Mouse (Mus musculus) midbrain, embryonic 14.5 days (tissue): ENCODE data around the gene Cdkal1. TPM values are rescaled to one million over a fixed set of nuclear protein-coding genes. Genes with fewer than 3 reads are reported as not detected.

Experiments
- ATAC-seq: fragments of 200-750 bp; cut with Nextera tagmentation; 2 replicates; pipeline ENCODE4 v1.8.0; 2017; ENCODE audit warnings: moderate number of reproducible peaks, moderate library complexity; ENCODE audit not compliant: low FRiP score, low TSS enrichment
- DNase-seq: peaks from one replicate; pipeline ENCODE4 v3.0.0-alpha.2; 2015
- H3K27ac ChIP-seq: fragments of 300-500 bp; sonication (generic); replicated peaks from 2 replicates; pipeline ENCODE4 v1.5.1; 2014; ENCODE audit warnings: mild to moderate bottlenecking, low read depth, low read length, moderate library complexity
- H3K27me3 ChIP-seq: fragments of 300-500 bp; sonication (generic); 2 replicates; pipeline ENCODE4 v1.6.1; 2014; ENCODE audit warnings: low read length, control low read depth, mixed read lengths; ENCODE audit not compliant: control insufficient read depth, insufficient read depth
- H3K36me3 ChIP-seq: fragments of 300-500 bp; sonication (generic); 2 replicates; pipeline ENCODE4 v1.6.1; 2014; ENCODE audit warnings: low read length, control low read depth; ENCODE audit not compliant: control insufficient read depth, insufficient read depth
- H3K4me1 ChIP-seq: fragments of 300-500 bp; sonication (generic); 2 replicates; pipeline ENCODE4 v1.6.1; 2014; ENCODE audit warnings: mild to moderate bottlenecking, antibody characterized with exemption, low read length, control low read depth; ENCODE audit not compliant: control insufficient read depth, insufficient read depth
- H3K4me2 ChIP-seq: fragments of 300-500 bp; sonication (generic); 2 replicates; pipeline ENCODE4 v1.6.1; 2014; ENCODE audit warnings: mild to moderate bottlenecking, low read length, moderate library complexity
- H3K4me3 ChIP-seq: fragments of 300-500 bp; sonication (generic); replicated peaks from 2 replicates; pipeline ENCODE4 v1.5.1; 2014; ENCODE audit warnings: low read depth, low read length
- H3K9ac ChIP-seq: fragments of 300-500 bp; sonication (generic); replicated peaks from 2 replicates; pipeline ENCODE4 v1.6.1; 2014; ENCODE audit warnings: mild to moderate bottlenecking, low read length, moderate library complexity
- H3K9me3 ChIP-seq: fragments of 300-500 bp; sonication (generic); 2 replicates; pipeline ENCODE4 v1.6.1; 2016; ENCODE audit warnings: low read length, control low read depth, mixed read lengths; ENCODE audit not compliant: control insufficient read depth
- WGBS: fragments of 180-500 bp; shearing (Covaris S2); extraction: QIAGEN DNeasy Blood & Tissue Kit; methylation state at CpG from one replicate; pipeline ENCODE4 v1.1.7; 2014; 5-methylcytosine and 5-hydroxymethylcytosine counted together
- polyA plus RNA-seq: library from polyadenylated mRNA; unstranded; fragments of >200 nt; fragmentation: Nextera tagmentation; extraction: Ambion mirVana; gene quantifications from 2 replicates; pipeline ENCODE4 v1.2.1, GENCODE M21; 2014

Cdkal1 gene
- polyA plus RNA-seq, 1 experiment from 2014 or later, result 23.5 TPM

- H3K4me3 ChIP-seq, result no peak overlapping the region
- DNase-seq (no peak), ATAC-seq (no peak)
- no peak overlapping the region for H3K27ac ChIP-seq
- no peaks in the 10 kb centered on the region for H3K36me3 ChIP-seq
- 71% methylated on average over 3 of the region's 3 CpGs for WGBS
- H3K4me2 ChIP-seq, result no peak overlapping the region
- H3K9ac ChIP-seq, result no peak overlapping the region
- H3K27me3 ChIP-seq, result no peaks in the 10 kb centered on the region
- H3K9me3 ChIP-seq, result no peaks in the 10 kb centered on the region
- no peaks in the 10 kb centered on the region for H3K4me1 ChIP-seq
These were observed 158.2 kb downstream of the Cdkal1 start for GRCm38 (mm10) chr13:29697230-29697629.

- Histone ChIP-seq H3K4me2 (no peak overlapping the region), H3K27ac (no peak overlapping the region), H3K36me3 (no peaks in the 10 kb centered on the region), H3K9ac (no peak overlapping the region), H3K4me3 (no peak overlapping the region), H3K4me1 (no peaks in the 10 kb centered on the region), H3K27me3 (no peaks in the 10 kb centered on the region), H3K9me3 (no peaks in the 10 kb centered on the region)
- 79% methylated on average over 7 of the region's 7 CpGs for WGBS
- ATAC-seq (no peak), DNase-seq (no peak)
These were observed 164.7 kb downstream of the Cdkal1 start for GRCm38 (mm10) chr13:29690734-29691133.

GRCm38 (mm10) chr13:29688851-29689250, 166.6 kb downstream of the Cdkal1 start:
- Histone ChIP-seq H3K36me3 (no peaks in the 10 kb centered on the region), H3K27me3 (no peaks in the 10 kb centered on the region), H3K27ac (no peak overlapping the region), H3K9ac (no peak overlapping the region), H3K4me1 (no peaks in the 10 kb centered on the region), H3K4me3 (no peak overlapping the region), H3K9me3 (no peaks in the 10 kb centered on the region), H3K4me2 (no peak overlapping the region)
- 84% methylated on average over 6 of the region's 6 CpGs for WGBS
- no peak for ATAC-seq
- DNase-seq, result no peak

GRCm38 (mm10) chr13:29687872-29688271, 167.6 kb downstream of the Cdkal1 start:
- Histone ChIP-seq H3K36me3 (no peaks in the 10 kb centered on the region), H3K9me3 (no peaks in the 10 kb centered on the region), H3K4me1 (no peaks in the 10 kb centered on the region), H3K27me3 (no peaks in the 10 kb centered on the region), H3K4me2 (no peak overlapping the region), H3K9ac (no peak overlapping the region), H3K27ac (no peak overlapping the region), H3K4me3 (no peak overlapping the region)
- DNase-seq, result no peak
- WGBS, result 96% methylated on average over 7 of the region's 7 CpGs
- ATAC-seq, result no peak

GRCm38 (mm10) chr13:29679479-29680186, 175.8 kb downstream of the Cdkal1 start:
- DNase-seq (no peak), ATAC-seq (no peak)
- no peaks in the 10 kb centered on the region for H3K9me3 ChIP-seq
- H3K4me1 ChIP-seq, result no peaks in the 10 kb centered on the region
- no peak overlapping the region for H3K4me3 ChIP-seq
- H3K36me3 ChIP-seq, result no peaks in the 10 kb centered on the region
- H3K27me3 ChIP-seq, result no peaks in the 10 kb centered on the region
- H3K9ac ChIP-seq, result no peak overlapping the region
- WGBS, result 93% methylated on average over 11 of the region's 11 CpGs
- no peak overlapping the region for H3K27ac ChIP-seq
- H3K4me2 ChIP-seq, result no peak overlapping the region

- 93% methylated on average over 4 of the region's 4 CpGs for WGBS
- no peaks in the 10 kb centered on the region for H3K36me3 ChIP-seq
- no peak overlapping the region for H3K4me2 ChIP-seq
- H3K9ac ChIP-seq, result no peak overlapping the region
- DNase-seq (no peak), ATAC-seq (no peak)
- no peaks in the 10 kb centered on the region for H3K9me3 ChIP-seq
- no peaks in the 10 kb centered on the region for H3K27me3 ChIP-seq
- H3K4me3 ChIP-seq, result no peak overlapping the region
- H3K27ac ChIP-seq, result no peak overlapping the region
- H3K4me1 ChIP-seq, result no peaks in the 10 kb centered on the region
These were observed 177.9 kb downstream of the Cdkal1 start for GRCm38 (mm10) chr13:29677559-29677958.

GRCm38 (mm10) chr13:29670626-29671025, 184.8 kb downstream of the Cdkal1 start:
- Histone ChIP-seq H3K4me2 (no peak overlapping the region), H3K9ac (no peak overlapping the region), H3K27me3 (no peaks in the 10 kb centered on the region), H3K36me3 (no peaks in the 10 kb centered on the region), H3K9me3 (no peaks in the 10 kb centered on the region), H3K4me3 (no peak overlapping the region), H3K27ac (no peak overlapping the region), H3K4me1 (no peaks in the 10 kb centered on the region)
- WGBS, result 96% methylated on average over 3 of the region's 3 CpGs
- DNase-seq (no peak), ATAC-seq (no peak)

GRCm38 (mm10) chr13:29663908-29664307, 191.6 kb downstream of the Cdkal1 start:
- WGBS, result 91% methylated on average over 3 of the region's 3 CpGs
- ATAC-seq, result no peak
- no peaks in the 10 kb centered on the region for H3K4me1 ChIP-seq

GRCm38 (mm10) chr13:29655841-29656365, 199.6 kb downstream of the Cdkal1 start:
- DNase-seq (peak; percentile 21), ATAC-seq (no peak)
- WGBS, result 80% methylated on average over 11 of the region's 11 CpGs
- H3K4me1 ChIP-seq, result no peaks in the 10 kb centered on the region
- H3K36me3 ChIP-seq, result no peaks in the 10 kb centered on the region
- no peak overlapping the region for H3K4me3 ChIP-seq
- no peaks in the 10 kb centered on the region for H3K9me3 ChIP-seq
- no peak overlapping the region for H3K9ac ChIP-seq
- no peak overlapping the region; the same call in 1 of the 2 replicates for H3K27ac ChIP-seq
- H3K4me2 ChIP-seq, result no peak overlapping the region
- H3K27me3 ChIP-seq, result no peaks in the 10 kb centered on the region

More at GRCm38 (mm10) chr13:29663908-29664307, 191.6 kb downstream of the Cdkal1 start:
- Histone ChIP-seq H3K27ac (no peak overlapping the region), H3K9me3 (no peaks in the 10 kb centered on the region), H3K36me3 (no peaks in the 10 kb centered on the region), H3K27me3 (no peaks in the 10 kb centered on the region), H3K9ac (no peak overlapping the region), H3K4me3 (no peak overlapping the region), H3K4me2 (no peak overlapping the region)
- no peak for DNase-seq
